Mouse (Mus musculus) bone marrow macrophage, adult 2 months (primary cell): ENCODE data around the gene Tmem222.

Experiments
- CTCF ChIP-seq: IDR thresholded peaks from 2 replicates; pipeline ENCODE4 v1.5.1; 2012; ENCODE audit warnings: low read depth, mild to moderate bottlenecking, low read length, moderate library complexity
- POLR2A ChIP-seq: IDR thresholded peaks from 2 replicates; pipeline ENCODE4 v1.6.1; 2012; ENCODE audit warnings: mild to moderate bottlenecking, low read depth, low read length, borderline replicate concordance

DNA sequence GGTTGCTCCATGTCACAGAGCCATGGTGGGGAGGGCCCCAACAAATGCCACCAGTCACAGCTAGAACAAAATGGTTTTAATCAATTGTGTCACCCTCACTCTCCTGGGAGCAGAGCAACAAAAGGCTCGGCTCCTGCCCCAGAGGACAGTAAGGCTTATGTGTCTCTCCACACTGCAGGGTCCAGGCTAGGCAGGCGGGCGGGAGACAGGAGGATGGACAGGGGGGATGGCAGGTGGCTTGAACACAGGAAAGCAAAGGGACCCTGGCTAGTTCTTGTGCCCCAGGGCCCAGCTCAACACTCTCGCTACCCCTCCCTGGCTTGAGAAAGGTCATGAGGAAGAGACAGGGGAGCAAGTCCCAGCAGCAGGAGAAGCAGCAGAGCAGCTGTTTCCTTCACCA, 14.8 kb upstream of the Tmem222 start:
- TF ChIP-seq CTCF (no peak), POLR2A (no peak)
